Mouse (Mus musculus): ENCODE measurements around the gene Atg2a.

The Atg2a gene

GRCm38 (mm10) chr19:6241274-6242107 lies at the start of gene Atg2a:
TSS of gene Atg2a (plus strand) at chr19:6241668.
- DNase-seq: peak; percentile 98 to 99

GRCm38 (mm10) chr19:6204265-6204664 lies 37.2 kb upstream of the Atg2a start:
- no peak for DNase-seq

- no peak for DNase-seq
These were observed 34.8 kb upstream of the Atg2a start for GRCm38 (mm10) chr19:6206716-6207115.

- no peak for DNase-seq
These were observed 25.3 kb upstream of the Atg2a start for GRCm38 (mm10) chr19:6216046-6216705.

- DNase-seq: no peak
These were observed 22.9 kb upstream of the Atg2a start for GRCm38 (mm10) chr19:6218606-6219005.

GRCm38 (mm10) chr19:6226135-6226534 lies 15.3 kb upstream of the Atg2a start, which contains the start of gene Gpha2:
TSS of gene Gpha2 (plus strand) at chr19:6226380.
- DNase-seq: no peak

- DNase-seq: no peak
These were observed 14.7 kb upstream of the Atg2a start for GRCm38 (mm10) chr19:6226763-6227162.

GRCm38 (mm10) chr19:6227864-6228263 lies 13.6 kb upstream of the Atg2a start:
- DNase-seq: no peak

GRCm38 (mm10) chr19:6230411-6230810 lies 11.1 kb upstream of the Atg2a start:
- no peak for DNase-seq

GRCm38 (mm10) chr19:6231036-6231435 lies 10.4 kb upstream of the Atg2a start:
- no peak for DNase-seq

GRCm38 (mm10) chr19:6233647-6234046 lies 7.8 kb upstream of the Atg2a start:
- DNase-seq: peak in 1 of 2 experiments; percentile 20

GRCm38 (mm10) chr19:6234337-6235083 lies 7.0 kb upstream of the Atg2a start:
- no peak for DNase-seq

GRCm38 (mm10) chr19:6235084-6236052 lies 6.1 kb upstream of the Atg2a start, which contains the start of gene Ppp2r5b:
TSS of gene Ppp2r5b (minus strand) at chr19:6235872.
- peak; percentile 95 to 96 for DNase-seq

GRCm38 (mm10) chr19:6236053-6236441 lies 5.4 kb upstream of the Atg2a start:
- DNase-seq: peak; percentile 92

- DNase-seq: no peak
These were observed 4.6 kb upstream of the Atg2a start for GRCm38 (mm10) chr19:6236842-6237241.

- no peak for DNase-seq
These were observed 2.7 kb upstream of the Atg2a start for GRCm38 (mm10) chr19:6238740-6239139.

- no peak for DNase-seq
These were observed 1.3 kb upstream of the Atg2a start for GRCm38 (mm10) chr19:6240136-6240535.

GRCm38 (mm10) chr19:6240725-6241124 lies 743 bp upstream of the Atg2a start:
- DNase-seq: no peak

- peak; percentile 54 to 64 for DNase-seq
These were observed 813 bp downstream of the Atg2a start for GRCm38 (mm10) chr19:6242281-6242680.

- no peak for DNase-seq
These were observed 1.8 kb downstream of the Atg2a start for GRCm38 (mm10) chr19:6243226-6243625.

GRCm38 (mm10) chr19:6245806-6246205 lies 4.3 kb downstream of the Atg2a start:
- DNase-seq: no peak
